8 mouse cellular contexts compared by ENCODE assay signal in the genomic region with DNA sequence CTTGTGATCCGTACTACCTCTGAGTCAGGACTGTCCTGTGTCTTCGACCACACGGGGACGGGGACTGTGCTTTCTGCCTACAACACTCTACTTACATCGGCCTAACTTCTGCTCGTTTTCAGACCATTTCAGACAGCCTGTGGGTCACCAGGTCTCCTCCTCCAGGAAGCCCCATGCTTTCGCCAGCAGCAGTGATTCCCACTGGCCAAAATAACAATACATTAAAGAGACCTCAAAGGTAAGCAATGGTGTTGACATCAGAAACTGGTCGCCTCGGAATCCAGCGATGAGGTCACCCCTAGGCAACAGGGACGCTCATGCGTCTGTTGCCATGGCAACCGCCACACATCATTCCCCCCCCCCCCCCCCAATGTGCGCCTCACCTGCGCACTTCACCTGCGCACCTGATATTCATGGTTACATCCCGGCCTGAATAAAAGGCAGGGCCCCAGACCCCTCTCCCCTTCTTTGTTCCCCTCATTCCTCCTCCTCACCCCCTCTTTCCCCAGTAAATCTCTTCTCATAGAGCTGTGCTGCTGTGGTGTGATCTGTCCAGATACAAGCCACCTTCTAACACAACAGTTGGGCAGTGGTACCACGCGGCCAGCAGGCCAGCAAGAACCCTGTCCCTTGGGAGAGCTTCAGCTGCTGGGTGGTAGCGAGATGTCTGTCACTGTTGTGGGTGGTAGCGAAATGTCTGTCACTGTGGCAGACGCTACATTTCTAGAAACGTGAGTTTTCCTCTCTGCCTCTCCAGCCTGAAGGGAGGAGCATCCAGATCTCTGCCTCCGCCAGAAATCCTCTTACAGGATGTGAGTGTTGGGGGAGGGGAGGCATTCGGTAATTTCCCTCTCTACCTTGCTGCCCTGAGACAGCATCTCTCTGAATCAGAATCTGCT.
DNase-seq lines count a peak whose midpoint lies in the region; ATAC-seq and TF ChIP-seq lines count a peak whose summit lies in the region.

No protein-coding gene starts in this region.

- H3K4me2 ChIP-seq in forebrain, postnatal 0 days (ENCODE audit: low read depth): peak overlapping the region; percentile 36
- H3K4me2 ChIP-seq in midbrain, postnatal 0 days (ENCODE audit: low read depth, low read length, poor library complexity, severe bottlenecking): 0 out of 2 replicates have a peak overlapping the region, but pooled peaks have one; percentile 12

- peak; percentile 86 for ATAC-seq in forebrain, postnatal 0 days
- ATAC-seq in midbrain, postnatal 0 days (ENCODE audit: low FRiP score): peak; percentile 54

- H3K27me3 ChIP-seq in forebrain, postnatal 0 days (ENCODE audit: insufficient read depth, low read length): no peaks in the 10 kb centered on the region
- no peaks in the 10 kb centered on the region for H3K27me3 ChIP-seq in midbrain, postnatal 0 days (ENCODE audit: insufficient read depth, low read length)

- WGBS in forebrain, postnatal 0 days: 37% methylated on average over 23 of the region's 25 CpGs
- WGBS in midbrain, postnatal 0 days: 34% methylated on average over 24 of the region's 25 CpGs

- no peaks in the 10 kb centered on the region for H3K36me3 ChIP-seq in forebrain, postnatal 0 days (ENCODE audit: insufficient read depth)
- no peaks in the 10 kb centered on the region for H3K36me3 ChIP-seq in midbrain, postnatal 0 days (ENCODE audit: insufficient read depth, low read length)

- H3K9ac ChIP-seq in forebrain, postnatal 0 days: peak overlapping the region; percentile 19; the same call in 1 of the 2 replicates
- 0 out of 2 replicates have a peak overlapping the region, but pooled peaks have one; percentile 19 for H3K9ac ChIP-seq in midbrain, postnatal 0 days (replicated peaks; ENCODE audit: low read length, poor library complexity, severe bottlenecking)

- peak overlapping the region; percentile 47 for H3K27ac ChIP-seq in forebrain, postnatal 0 days (ENCODE audit: low read depth, low read length)
- 0 out of 2 replicates have a peak overlapping the region, but pooled peaks have one; percentile 26 for H3K27ac ChIP-seq in midbrain, postnatal 0 days (ENCODE audit: low read depth, low read length)

- intact Hi-C loops in left cerebral cortex, postnatal 4 days (cut with DNase I): loop anchor here (10.0 kb wide), 2 partner anchors 934 to 1114 kb away; no protein-coding TSS in a partner anchor

- TF ChIP-seq CTCF in forebrain, postnatal 0 days (IDR thresholded peaks at IDR 0.05; ENCODE audit: low read depth): no peak
- no peak for TF ChIP-seq CTCF in midbrain, postnatal 0 days (IDR thresholded peaks at IDR 0.05)

- peak; percentile 53 to 64 for DNase-seq in cerebellum, postnatal 10 days
- no peak for DNase-seq in cerebellum, adult 11-12 months
- peak; percentile 35 for DNase-seq in left cerebral cortex, postnatal 4 days
- DNase-seq in left cerebral cortex, adult 11 months (ENCODE audit: low spot score): no peak
- peak; percentile 72 for DNase-seq in forebrain, postnatal 0 days
- peak; percentile 68 for DNase-seq in midbrain, postnatal 0 days (ENCODE audit: low spot score)
- DNase-seq in urinary bladder, postnatal 36 days (ENCODE audit: low spot score in 2 of 2): no peak
- no peak for DNase-seq in thymus, postnatal 4 days

- H3K4me1 ChIP-seq in forebrain, postnatal 0 days (ENCODE audit: insufficient read depth): peaks cover 6% of the 10 kb centered on the region; the same call in 1 of the 2 replicates
- peaks cover 7% of the 10 kb centered on the region; the same call in 1 of the 2 replicates for H3K4me1 ChIP-seq in midbrain, postnatal 0 days (ENCODE audit: insufficient read depth, low read length)

- H3K4me3 ChIP-seq in forebrain, postnatal 0 days (ENCODE audit: low read depth, low read length): no peak overlapping the region
- H3K4me3 ChIP-seq in midbrain, postnatal 0 days (ENCODE audit: low read depth, low read length): no peak overlapping the region

- H3K9me3 ChIP-seq in forebrain, postnatal 0 days (ENCODE audit: low read length): no peaks in the 10 kb centered on the region
- H3K9me3 ChIP-seq in midbrain, postnatal 0 days (ENCODE audit: low read length): no peaks in the 10 kb centered on the region

Comparison
In these comparisons a context has a peak if more than half of its experiments do, and no peak if none do; other contexts are left out.
1. DNase-seq: peak in cerebellum, postnatal 10 days (2 of 2), left cerebral cortex, postnatal 4 days (single experiment), forebrain, postnatal 0 days (single experiment) and midbrain, postnatal 0 days (single experiment); none in cerebellum, adult 11-12 months (single experiment), left cerebral cortex, adult 11 months (single experiment), urinary bladder, postnatal 36 days (0 of 2) and thymus, postnatal 4 days (single experiment).